22 mouse cellular contexts compared by ENCODE assay signal in genomic region chr5:82898912-82899311, GRCm38 (mm10).
A peak's percentile ranks its signal among the peaks of the same experiment; 100 is the strongest.
DNase-seq lines count a peak whose midpoint lies in the region; ATAC-seq and TF ChIP-seq lines count a peak whose summit lies in the region.
"Had no signal": no experiment of that assay in that cellular context is flagged by ENCODE, and none has a peak within 500 bp of the region (broad histone marks: within the 10 kb centered on the region; RNA-seq: fewer than 3 reads in every experiment).

No protein-coding gene starts in this region.

- no peaks in the 10 kb centered on the region for H3K9me3 ChIP-seq in forebrain, postnatal 0 days (ENCODE audit: low read length)
- no peaks in the 10 kb centered on the region for H3K9me3 ChIP-seq in forebrain, embryonic 10.5 days
- H3K9me3 ChIP-seq: G1E; hindbrain, embryonic 10.5 days; intestine, embryonic 15.5 days; liver, embryonic 15.5 days had no signal

- H3K27me3 ChIP-seq in forebrain, postnatal 0 days (ENCODE audit: insufficient read depth, low read length) = no peaks in the 10 kb centered on the region
- no peaks in the 10 kb centered on the region for H3K27me3 ChIP-seq in forebrain, embryonic 10.5 days (ENCODE audit: poor library complexity, severe bottlenecking)
- H3K27me3 ChIP-seq: intestine, embryonic 15.5 days; liver, embryonic 15.5 days had no signal

- peak; percentile 8 for DNase-seq in cerebellum, adult 9-10 months
- no peak for DNase-seq in cerebellum, adult 11-12 months
- DNase-seq in forebrain, postnatal 0 days = peak; percentile 22
- DNase-seq in forebrain, embryonic 10.5 days (ENCODE audit: extremely low spot score, low spot score) = no peak
- no peak for DNase-seq in left cerebral cortex, adult 2 months (ENCODE audit: extremely low spot score in 1 of 2, low spot score in 2 of 2)
- DNase-seq in left cerebral cortex, adult 11 months (ENCODE audit: low spot score) = no peak
- peak; percentile 6 for DNase-seq in telencephalon, adult 2 months (ENCODE audit: low read depth, low spot score)
- DNase-seq: adrenal gland, adult 8-10 months; gastrocnemius, postnatal 14 days; heart, postnatal 14 days; kidney, adult 2 months; kidney, postnatal 36 days; liver; lung, embryonic 14.5 days; lung, postnatal 14 days; thymus, postnatal 4 days had no signal

- H3K4me1 ChIP-seq in forebrain, postnatal 0 days (ENCODE audit: insufficient read depth) = no peaks in the 10 kb centered on the region; the same call in 1 of the 2 replicates
- no peaks in the 10 kb centered on the region for H3K4me1 ChIP-seq in forebrain, embryonic 10.5 days
- H3K4me1 ChIP-seq: hindbrain, embryonic 10.5 days; intestine, embryonic 15.5 days; liver, embryonic 15.5 days had no signal

- H3K27ac ChIP-seq in forebrain, postnatal 0 days (ENCODE audit: low read depth, low read length) = no peak overlapping the region
- H3K27ac ChIP-seq in forebrain, embryonic 10.5 days = no peak overlapping the region
- peak overlapping the region; percentile 30 for H3K27ac ChIP-seq in left cerebral cortex, adult 2 months
- H3K27ac ChIP-seq: hindbrain, embryonic 10.5 days; intestine, embryonic 15.5 days; liver, embryonic 15.5 days; stomach, postnatal 0 days had no signal

- intact Hi-C loops in left cerebral cortex, adult 2 months (cut with DNase I) = loop anchor here (5.0 to 10.0 kb wide), 2 partner anchors 156 to 177 kb away; no protein-coding TSS in a partner anchor

- 87% methylated on average over 1 of the region's 1 CpGs for WGBS in forebrain, postnatal 0 days
- WGBS in forebrain, embryonic 10.5 days = 81% methylated on average over 1 of the region's 1 CpGs

- 0 out of 2 replicates have a peak, but pooled peaks have one; percentile 14 for ATAC-seq in forebrain, postnatal 0 days
- ATAC-seq: intestine, embryonic 15.5 days had no signal

- no peak for TF ChIP-seq CTCF in forebrain, postnatal 0 days (IDR thresholded peaks at IDR 0.05; ENCODE audit: low read depth)
- TF ChIP-seq CTCF in left cerebral cortex, adult 2 months (IDR thresholded peaks at IDR 0.05) = no peak

- H3K4me2 ChIP-seq in forebrain, postnatal 0 days (ENCODE audit: low read depth) = no peak overlapping the region
- H3K4me2 ChIP-seq: intestine, embryonic 15.5 days; liver, embryonic 15.5 days; lung, embryonic 14.5 days had no signal

- no peak overlapping the region for H3K4me3 ChIP-seq in forebrain, postnatal 0 days (ENCODE audit: low read depth, low read length)
- H3K4me3 ChIP-seq in forebrain, embryonic 10.5 days = no peak overlapping the region
- H3K4me3 ChIP-seq in left cerebral cortex, adult 2 months = no peak overlapping the region
- H3K4me3 ChIP-seq: erythroblast, embryonic 14.5 days; hindbrain, embryonic 10.5 days; intestine, embryonic 15.5 days; liver, embryonic 15.5 days had no signal

- H3K36me3 ChIP-seq in forebrain, postnatal 0 days (ENCODE audit: insufficient read depth) = no peaks in the 10 kb centered on the region
- H3K36me3 ChIP-seq in forebrain, embryonic 10.5 days (replicated peaks) = no peaks in the 10 kb centered on the region
- H3K36me3 ChIP-seq: G1E; hindbrain, embryonic 10.5 days; intestine, embryonic 15.5 days; liver, embryonic 15.5 days had no signal

- no peak overlapping the region for H3K9ac ChIP-seq in forebrain, postnatal 0 days
- H3K9ac ChIP-seq: intestine, embryonic 15.5 days; liver, embryonic 15.5 days; lung, embryonic 14.5 days had no signal

Comparison
In these comparisons a context has a peak if more than half of its experiments do, and no peak if none do; other contexts are left out.
1. DNase-seq: peak in cerebellum, adult 9-10 months (single experiment), forebrain, postnatal 0 days (single experiment) and telencephalon, adult 2 months (single experiment); none in cerebellum, adult 11-12 months (single experiment), forebrain, embryonic 10.5 days (single experiment), left cerebral cortex, adult 2 months (0 of 2) and left cerebral cortex, adult 11 months (single experiment).